Mouse (Mus musculus): ENCODE measurements at regions not wholly inside any gene's neighbourhood (a gene's known extent, or its start where the extent isn't known, plus 50 kb on each side); places are given as distances from the start of the nearest gene placed in this dataset.
A peak's percentile ranks its signal among the peaks of the same experiment; 100 is the strongest.

GRCm38 (mm10) chr2:72728699-72729098, 251.5 kb downstream of the Sp3 start:
- TF ChIP-seq POLR2A (IDR thresholded peaks at IDR 0.05; ENCODE audit: insufficient read depth, low read depth, low read length) = no peak
- TF ChIP-seq CTCF (IDR thresholded peaks at IDR 0.05) = peak; percentile 92
- TF ChIP-seq EP300 (IDR thresholded peaks at IDR 0.05; ENCODE audit: insufficient read depth, low read depth, low read length) = 0 out of 2 replicates have a peak, but pooled peaks have one; percentile 52
- H3K4me1 ChIP-seq (ENCODE audit: control insufficient read depth, insufficient read depth, low read length) = no peaks in the 10 kb centered on the region
- H3K9ac ChIP-seq (ENCODE audit: low read depth, low read length) = no peak overlapping the region
- H3K4me3 ChIP-seq = no peak overlapping the region
- no peaks in the 10 kb centered on the region for H3K79me2 ChIP-seq (replicated peaks; ENCODE audit: control insufficient read depth, insufficient read depth, low read length)
- intact Hi-C loops (cut with DNase I) = loop anchor here (5.0 to 10.0 kb wide), 2 partner anchors 186 to 334 kb away; no protein-coding TSS in a partner anchor
- DNase-seq = peak; percentile 39 to 64
- H3K36me3 ChIP-seq (ENCODE audit: control insufficient read depth, insufficient read depth, low read length) = no peaks in the 10 kb centered on the region
- WGBS = 39% methylated on average over 3 of the region's 3 CpGs
- H3K27ac ChIP-seq = no peak overlapping the region
- H3K27me3 ChIP-seq (ENCODE audit: control insufficient read depth, insufficient read depth, low read length) = no peaks in the 10 kb centered on the region

DNA sequence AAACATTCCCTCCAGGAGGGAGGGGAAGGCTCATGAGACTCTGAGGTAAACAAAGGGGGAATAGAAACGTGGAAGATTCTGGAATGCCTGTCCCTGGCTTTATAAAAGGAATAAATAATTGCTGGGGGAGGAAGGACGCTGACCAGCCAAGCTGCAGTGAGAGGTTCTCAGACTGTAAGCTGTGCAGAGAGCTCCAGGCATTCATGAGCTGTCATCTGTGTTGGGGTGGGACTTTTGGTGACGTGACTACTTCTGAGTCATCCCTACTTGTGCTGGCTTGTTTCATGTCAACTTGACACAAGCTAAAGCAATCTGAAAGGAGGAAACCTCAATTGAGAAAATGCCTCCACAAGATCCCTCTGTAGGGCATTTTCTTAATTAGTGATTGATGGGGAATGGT, 246.9 kb downstream of the Sp3 start:
- intact Hi-C loops (cut with DNase I) = no loop called here
- no peak for DNase-seq

GRCm38 (mm10) chr2:72735035-72735434, 245.2 kb downstream of the Sp3 start:
- intact Hi-C loops (cut with DNase I) = no loop called here
- 92% methylated on average over 9 of the region's 9 CpGs for WGBS

More for the DNA sequence above, 246.9 kb downstream of the Sp3 start:
- Histone ChIP-seq H3K27ac (no peak overlapping the region), H3K79me2 (replicated peaks; ENCODE audit: control insufficient read depth, insufficient read depth, low read length) (no peaks in the 10 kb centered on the region), H3K27me3 (ENCODE audit: control insufficient read depth, insufficient read depth, low read length) (no peaks in the 10 kb centered on the region), H3K36me3 (ENCODE audit: control insufficient read depth, insufficient read depth, low read length) (no peaks in the 10 kb centered on the region), H3K4me1 (ENCODE audit: control insufficient read depth, insufficient read depth, low read length) (no peaks in the 10 kb centered on the region), H3K4me3 (no peak overlapping the region), H3K9ac (ENCODE audit: low read depth, low read length) (no peak overlapping the region)
- no peak for TF ChIP-seq POLR2A (IDR thresholded peaks at IDR 0.05; ENCODE audit: insufficient read depth, low read depth, low read length)
- 43% methylated on average over 3 of the region's 3 CpGs for WGBS

GRCm38 (mm10) chr2:72736685-72737084, 243.6 kb downstream of the Sp3 start:
- Histone ChIP-seq H3K27ac (no peak overlapping the region), H3K4me3 (no peak overlapping the region), H3K27me3 (ENCODE audit: control insufficient read depth, insufficient read depth, low read length) (no peaks in the 10 kb centered on the region), H3K79me2 (replicated peaks; ENCODE audit: control insufficient read depth, insufficient read depth, low read length) (no peaks in the 10 kb centered on the region), H3K9ac (ENCODE audit: low read depth, low read length) (no peak overlapping the region), H3K4me1 (ENCODE audit: control insufficient read depth, insufficient read depth, low read length) (peaks cover 3% of the 10 kb centered on the region), H3K36me3 (ENCODE audit: control insufficient read depth, insufficient read depth, low read length) (no peaks in the 10 kb centered on the region)
- TF ChIP-seq POLR2A (IDR thresholded peaks at IDR 0.05; ENCODE audit: insufficient read depth, low read depth, low read length) (no peak), EP300 (IDR thresholded peaks at IDR 0.05; ENCODE audit: insufficient read depth, low read depth, low read length) (no peak), CTCF (IDR thresholded peaks at IDR 0.05) (no peak)
- WGBS = 80% methylated on average over 3 of the region's 3 CpGs
- DNase-seq = no peak
- intact Hi-C loops (cut with DNase I) = no loop called here

More at GRCm38 (mm10) chr2:72735035-72735434, 245.2 kb downstream of the Sp3 start:
- H3K79me2 ChIP-seq (replicated peaks; ENCODE audit: control insufficient read depth, insufficient read depth, low read length) = no peaks in the 10 kb centered on the region
- H3K4me3 ChIP-seq = no peak overlapping the region
- H3K27me3 ChIP-seq (ENCODE audit: control insufficient read depth, insufficient read depth, low read length) = no peaks in the 10 kb centered on the region
- H3K27ac ChIP-seq = no peak overlapping the region
- no peaks in the 10 kb centered on the region for H3K4me1 ChIP-seq (ENCODE audit: control insufficient read depth, insufficient read depth, low read length)
- no peak for TF ChIP-seq CTCF (IDR thresholded peaks at IDR 0.05)
- no peak for TF ChIP-seq POLR2A (IDR thresholded peaks at IDR 0.05; ENCODE audit: insufficient read depth, low read depth, low read length)
- TF ChIP-seq EP300 (IDR thresholded peaks at IDR 0.05; ENCODE audit: insufficient read depth, low read depth, low read length) = no peak
- H3K36me3 ChIP-seq (ENCODE audit: control insufficient read depth, insufficient read depth, low read length) = no peaks in the 10 kb centered on the region
- H3K9ac ChIP-seq (ENCODE audit: low read depth, low read length) = no peak overlapping the region
- DNase-seq = no peak

DNA sequence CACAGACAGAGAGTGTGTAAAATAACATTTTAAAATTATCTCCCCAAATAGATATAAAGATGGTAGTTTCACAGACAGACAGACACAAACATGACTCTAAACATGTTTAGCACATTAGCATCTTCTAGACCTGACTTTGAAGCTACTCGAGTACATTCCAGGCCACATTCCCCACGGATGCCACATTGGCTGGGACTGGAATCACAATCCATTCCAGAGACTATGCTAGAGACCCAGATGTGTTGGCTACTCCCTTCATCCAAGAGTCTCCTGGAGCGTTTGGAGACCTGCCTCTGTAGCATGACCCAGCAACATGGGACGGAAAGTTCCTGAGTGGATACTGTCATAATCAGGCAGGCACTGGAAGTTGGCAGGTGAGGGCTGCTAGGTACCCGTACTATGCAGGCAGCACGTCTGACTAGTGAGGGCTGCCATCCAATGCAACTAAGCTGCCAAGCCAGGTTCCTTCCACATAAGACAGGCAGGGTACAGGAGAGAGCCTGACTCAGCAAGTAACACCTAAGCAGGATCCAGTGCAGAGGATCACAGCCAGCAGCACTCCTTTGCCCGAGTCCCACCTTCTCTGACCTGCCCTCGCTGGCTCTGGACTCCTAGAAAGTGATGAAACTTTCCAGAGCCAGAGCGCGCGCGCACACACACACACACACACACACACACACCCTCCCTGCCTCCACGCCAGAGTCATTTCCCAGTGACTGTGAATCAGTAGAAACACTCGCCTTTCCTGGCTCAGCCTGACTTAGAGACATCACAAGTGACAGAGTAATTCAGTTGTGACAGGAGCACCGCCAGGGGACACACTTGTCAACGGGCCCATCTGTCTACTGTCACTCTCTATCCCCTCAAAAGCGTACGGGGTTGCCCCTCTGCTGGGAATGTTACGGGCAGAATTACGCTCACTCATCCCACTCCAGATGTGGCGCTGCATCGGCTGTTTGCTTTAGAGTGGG, 239.6 kb downstream of the Sp3 start:
- Histone ChIP-seq H3K4me3 (no peak overlapping the region), H3K27me3 (ENCODE audit: control insufficient read depth, insufficient read depth, low read length) (no peaks in the 10 kb centered on the region), H3K27ac (no peak overlapping the region), H3K9ac (ENCODE audit: low read depth, low read length) (no peak overlapping the region), H3K4me1 (ENCODE audit: control insufficient read depth, insufficient read depth, low read length) (peaks cover 3% of the 10 kb centered on the region), H3K36me3 (ENCODE audit: control insufficient read depth, insufficient read depth, low read length) (no peaks in the 10 kb centered on the region), H3K79me2 (replicated peaks; ENCODE audit: control insufficient read depth, insufficient read depth, low read length) (no peaks in the 10 kb centered on the region)
- WGBS = 26% methylated on average over 22 of the region's 22 CpGs
- no peak for TF ChIP-seq POLR2A (IDR thresholded peaks at IDR 0.05; ENCODE audit: insufficient read depth, low read depth, low read length)
- TF ChIP-seq CTCF (IDR thresholded peaks at IDR 0.05) = 0 out of 2 replicates have a peak, but pooled peaks have one; percentile 21
- 0 out of 2 replicates have a peak, but pooled peaks have one; percentile 32 for TF ChIP-seq EP300 (IDR thresholded peaks at IDR 0.05; ENCODE audit: insufficient read depth, low read depth, low read length)
- intact Hi-C loops (cut with DNase I) = no loop called here
- DNase-seq = peak; percentile 49 to 60

DNA sequence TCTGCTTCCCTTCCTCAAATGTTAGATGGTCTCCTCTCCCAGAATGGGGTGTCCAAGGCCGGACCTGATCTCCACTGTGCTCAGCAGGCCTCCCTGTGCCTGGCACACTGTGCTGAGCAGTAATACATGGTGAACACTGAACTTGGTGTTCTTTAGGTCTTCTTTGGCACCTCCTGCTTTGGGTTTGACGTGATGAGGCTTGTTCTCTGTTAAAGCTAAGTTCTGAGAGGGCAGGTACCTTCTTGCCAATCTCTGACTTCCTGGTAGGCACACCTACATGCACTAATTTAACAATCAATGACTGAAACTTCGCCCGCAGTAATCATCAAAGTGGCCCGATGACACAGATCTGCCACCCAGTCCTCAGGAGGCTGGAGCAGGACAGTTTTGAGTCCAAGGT, 238.5 kb downstream of the Sp3 start:
- TF ChIP-seq CTCF (IDR thresholded peaks at IDR 0.05) (no peak), EP300 (IDR thresholded peaks at IDR 0.05; ENCODE audit: insufficient read depth, low read depth, low read length) (no peak), POLR2A (IDR thresholded peaks at IDR 0.05; ENCODE audit: insufficient read depth, low read depth, low read length) (no peak)
- Histone ChIP-seq H3K27me3 (ENCODE audit: control insufficient read depth, insufficient read depth, low read length) (no peaks in the 10 kb centered on the region), H3K4me1 (ENCODE audit: control insufficient read depth, insufficient read depth, low read length) (peaks cover 3% of the 10 kb centered on the region), H3K27ac (no peak overlapping the region), H3K4me3 (no peak overlapping the region), H3K36me3 (ENCODE audit: control insufficient read depth, insufficient read depth, low read length) (no peaks in the 10 kb centered on the region), H3K79me2 (replicated peaks; ENCODE audit: control insufficient read depth, insufficient read depth, low read length) (no peaks in the 10 kb centered on the region), H3K9ac (ENCODE audit: low read depth, low read length) (no peak overlapping the region)
- no peak for DNase-seq
- intact Hi-C loops (cut with DNase I) = no loop called here
- 86% methylated on average over 5 of the region's 5 CpGs for WGBS
